Mouse (Mus musculus): ENCODE measurements around the gene Frem2. TPM values are rescaled to one million over a fixed set of nuclear protein-coding genes. Genes with fewer than 3 reads are reported as not detected.

Gene Frem2
- polyA plus RNA-seq, 1 experiment from 2014 or later: 1.2 TPM

DNA sequence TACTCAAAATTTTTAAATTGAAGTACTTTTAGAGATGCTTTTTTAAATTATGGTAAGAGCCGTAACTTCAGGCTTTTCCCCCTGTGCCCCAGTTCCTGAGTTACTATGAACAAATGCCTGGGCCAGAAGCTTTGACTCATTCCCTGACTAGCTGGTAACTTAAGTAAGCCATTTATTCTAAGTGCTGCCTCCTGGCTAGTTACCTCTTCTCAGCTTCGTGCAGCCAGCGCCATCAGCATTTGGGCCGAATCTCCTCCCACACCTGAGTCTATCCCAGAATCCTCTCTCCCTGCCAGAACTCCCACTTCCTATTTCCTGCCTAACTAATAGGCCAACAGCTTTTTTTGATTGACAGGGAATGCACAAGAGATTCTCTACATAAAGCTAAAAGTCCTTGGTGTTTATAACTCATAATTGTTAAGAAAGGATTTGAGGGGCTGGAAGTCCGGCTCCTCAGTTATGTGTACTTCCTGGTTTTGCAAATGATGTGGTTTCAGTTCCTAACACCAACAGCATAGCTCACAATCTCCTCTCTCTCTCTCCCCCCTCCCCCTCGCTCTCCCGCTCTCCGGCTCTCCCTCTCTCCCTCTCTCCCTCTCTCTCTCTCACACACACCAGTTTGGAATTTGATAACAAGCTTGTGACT, 173.6 kb downstream of the Frem2 start:
- no peak overlapping the region for H3K4me3 ChIP-seq (replicated peaks)
- 0 out of 2 replicates have a peak, but pooled peaks cover 5% of the 10 kb centered on the region for H3K4me1 ChIP-seq
- H3K27me3 ChIP-seq (replicated peaks): no peaks in the 10 kb centered on the region
- no peak for ATAC-seq (ENCODE audit: low FRiP score)
- 90% methylated on average over 8 of the region's 8 CpGs for WGBS
- H3K4me2 ChIP-seq: no peak overlapping the region
- H3K9ac ChIP-seq (replicated peaks): no peak overlapping the region
- H3K9me3 ChIP-seq (replicated peaks): no peaks in the 10 kb centered on the region
- no peak overlapping the region for H3K27ac ChIP-seq (replicated peaks)
- peaks cover 29% of the 10 kb centered on the region for H3K36me3 ChIP-seq

DNA sequence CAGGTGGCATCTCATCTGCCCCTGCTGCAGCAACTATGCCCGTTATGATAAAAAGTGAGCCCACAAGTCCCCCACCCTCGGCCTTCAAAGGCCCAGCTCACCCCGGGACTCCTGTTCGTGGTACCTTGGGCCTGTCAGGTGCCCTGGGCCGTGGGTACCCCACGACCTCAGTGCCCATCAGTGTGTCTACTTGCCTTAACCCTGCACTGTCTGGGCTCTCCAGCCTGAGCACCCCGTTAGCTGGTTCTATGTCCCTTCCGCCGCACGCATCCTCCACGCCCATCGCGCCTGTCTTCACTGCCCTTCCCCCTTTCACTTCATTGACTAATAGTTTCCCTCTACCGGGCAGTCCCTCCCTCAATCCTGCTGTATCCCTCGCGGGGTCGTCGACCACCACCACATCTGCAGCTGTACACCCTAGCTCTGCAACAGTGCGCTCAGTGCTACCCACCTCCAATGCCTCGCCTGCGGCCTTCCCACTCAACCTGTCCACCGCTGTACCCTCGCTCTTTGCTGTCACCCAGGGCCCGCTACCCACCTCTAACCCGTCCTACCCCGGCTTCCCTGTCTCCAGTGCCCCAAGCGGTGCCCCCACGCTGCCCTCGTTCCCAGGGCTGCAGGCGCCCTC, 178.6 kb downstream of the Frem2 start:
- Histone ChIP-seq H3K27ac (replicated peaks) (no peak overlapping the region), H3K4me2 (no peak overlapping the region), H3K27me3 (replicated peaks) (no peaks in the 10 kb centered on the region), H3K4me1 (no peaks in the 10 kb centered on the region), H3K9me3 (replicated peaks) (no peaks in the 10 kb centered on the region), H3K9ac (replicated peaks) (no peak overlapping the region), H3K4me3 (replicated peaks) (no peak overlapping the region), H3K36me3 (peaks cover 73% of the 10 kb centered on the region)
- no peak for ATAC-seq (ENCODE audit: low FRiP score)
- 95% methylated on average over 30 of the region's 30 CpGs for WGBS

DNA sequence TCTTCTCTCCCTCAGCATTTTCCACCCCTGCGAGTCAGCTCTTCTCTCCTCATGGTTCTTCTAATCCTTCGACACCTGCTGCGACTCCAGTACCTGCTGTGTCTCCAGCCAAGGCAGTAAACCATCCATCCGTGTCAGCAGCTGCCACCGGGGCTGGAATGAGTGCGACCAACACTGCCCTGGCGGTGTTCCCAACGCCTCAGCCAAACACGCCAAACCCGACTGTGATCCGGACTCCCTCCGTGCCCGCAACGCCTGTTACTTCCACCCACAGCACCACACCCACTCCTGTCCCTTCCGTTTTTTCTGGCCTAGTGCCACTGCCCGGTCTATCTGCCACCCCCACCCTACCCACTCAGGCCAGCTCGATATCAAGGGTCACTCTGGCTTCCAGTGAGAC, 179.7 kb downstream of the Frem2 start:
- H3K27ac ChIP-seq (replicated peaks): no peak overlapping the region
- no peak overlapping the region for H3K9ac ChIP-seq (replicated peaks)
- no peak overlapping the region for H3K4me2 ChIP-seq
- no peak overlapping the region for H3K4me3 ChIP-seq (replicated peaks)
- WGBS: 78% methylated on average over 17 of the region's 17 CpGs
- H3K36me3 ChIP-seq: peaks cover 84% of the 10 kb centered on the region
- no peak for ATAC-seq (ENCODE audit: low FRiP score)
- H3K27me3 ChIP-seq (replicated peaks): no peaks in the 10 kb centered on the region
- no peaks in the 10 kb centered on the region for H3K4me1 ChIP-seq
- no peaks in the 10 kb centered on the region for H3K9me3 ChIP-seq (replicated peaks)

DNA sequence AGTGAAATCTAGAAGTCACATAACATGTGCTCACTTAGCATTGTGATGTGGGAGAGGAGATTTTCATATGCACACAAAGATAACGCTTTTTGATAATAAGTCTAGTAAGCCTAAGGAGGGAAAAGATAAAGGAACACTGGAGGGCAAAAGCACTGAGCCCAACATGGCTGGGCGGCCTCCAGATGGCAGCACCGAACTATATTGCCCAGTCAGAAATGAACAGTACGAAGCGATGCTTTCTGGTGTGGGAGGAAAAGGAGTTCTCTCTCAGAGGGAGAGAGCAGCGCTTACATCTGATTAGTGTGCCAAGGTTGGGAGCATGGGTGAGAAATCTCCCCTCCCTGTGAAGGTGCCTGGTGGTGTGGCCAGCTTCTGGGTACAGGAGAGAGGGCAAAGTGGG, 181.3 kb downstream of the Frem2 start:
- Histone ChIP-seq H3K9ac (replicated peaks) (no peak overlapping the region), H3K9me3 (replicated peaks) (no peaks in the 10 kb centered on the region), H3K4me2 (no peak overlapping the region), H3K36me3 (peaks cover 86% of the 10 kb centered on the region), H3K27me3 (replicated peaks) (no peaks in the 10 kb centered on the region), H3K27ac (replicated peaks) (no peak overlapping the region), H3K4me3 (replicated peaks) (no peak overlapping the region), H3K4me1 (no peaks in the 10 kb centered on the region)
- WGBS: 58% methylated on average over 6 of the region's 6 CpGs
- peak; percentile 38; the same call in 1 of the 2 replicates for ATAC-seq (ENCODE audit: low FRiP score)

DNA sequence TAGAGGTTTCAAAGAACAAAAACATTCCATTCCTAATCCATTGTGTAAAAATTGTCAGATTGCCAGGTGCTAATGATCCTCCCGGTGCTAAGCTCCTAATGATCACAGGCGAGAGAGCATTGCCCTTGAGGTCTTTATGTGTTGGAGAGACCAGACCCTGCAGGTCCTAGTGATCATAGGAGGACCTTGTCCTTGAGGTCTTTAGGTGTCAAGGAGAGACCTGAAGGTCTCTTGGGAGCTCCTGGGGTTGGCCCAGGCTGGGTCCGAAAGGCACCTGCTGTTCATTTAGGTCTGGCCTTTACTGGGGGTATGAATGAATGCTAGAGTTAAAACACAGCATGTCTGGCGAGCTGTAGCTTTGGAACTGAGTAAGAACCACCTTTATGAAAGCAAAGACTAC, 183.0 kb downstream of the Frem2 start:
- Histone ChIP-seq H3K27ac (replicated peaks) (no peak overlapping the region), H3K36me3 (peaks cover 86% of the 10 kb centered on the region), H3K4me1 (no peaks in the 10 kb centered on the region), H3K4me2 (no peak overlapping the region), H3K4me3 (replicated peaks) (no peak overlapping the region), H3K27me3 (replicated peaks) (no peaks in the 10 kb centered on the region), H3K9ac (replicated peaks) (no peak overlapping the region), H3K9me3 (replicated peaks) (no peaks in the 10 kb centered on the region)
- ATAC-seq (ENCODE audit: low FRiP score): no peak
- 75% methylated on average over 4 of the region's 4 CpGs for WGBS

DNA sequence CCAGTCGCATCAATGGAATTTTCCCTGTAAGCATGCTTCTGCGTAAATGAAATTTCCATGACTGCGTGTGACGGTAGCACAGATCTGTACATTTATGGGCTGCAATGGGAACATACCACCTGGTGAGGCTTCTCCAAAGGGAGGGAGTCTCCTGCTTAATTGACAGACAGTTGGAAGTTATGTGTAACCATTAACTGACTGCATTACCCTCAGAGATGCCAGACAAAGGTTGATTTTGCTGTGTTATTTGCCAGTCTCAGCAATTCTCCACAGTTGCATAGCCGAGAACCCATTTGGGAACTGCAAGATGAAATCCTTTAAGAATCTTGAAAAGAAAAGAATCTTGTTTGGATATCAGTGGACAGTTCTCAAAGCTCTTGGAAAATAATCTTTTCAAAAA, 185.1 kb downstream of the Frem2 start:
- peaks cover 16% of the 10 kb centered on the region for H3K4me1 ChIP-seq
- H3K36me3 ChIP-seq: peaks cover 69% of the 10 kb centered on the region
- no peak overlapping the region for H3K4me3 ChIP-seq (replicated peaks)
- WGBS: 90% methylated on average over 5 of the region's 5 CpGs
- H3K9me3 ChIP-seq (replicated peaks): no peaks in the 10 kb centered on the region
- H3K9ac ChIP-seq (replicated peaks): no peak overlapping the region
- no peaks in the 10 kb centered on the region for H3K27me3 ChIP-seq (replicated peaks)
- no peak overlapping the region for H3K4me2 ChIP-seq
- no peak overlapping the region for H3K27ac ChIP-seq (replicated peaks)
- no peak for ATAC-seq (ENCODE audit: low FRiP score)

DNA sequence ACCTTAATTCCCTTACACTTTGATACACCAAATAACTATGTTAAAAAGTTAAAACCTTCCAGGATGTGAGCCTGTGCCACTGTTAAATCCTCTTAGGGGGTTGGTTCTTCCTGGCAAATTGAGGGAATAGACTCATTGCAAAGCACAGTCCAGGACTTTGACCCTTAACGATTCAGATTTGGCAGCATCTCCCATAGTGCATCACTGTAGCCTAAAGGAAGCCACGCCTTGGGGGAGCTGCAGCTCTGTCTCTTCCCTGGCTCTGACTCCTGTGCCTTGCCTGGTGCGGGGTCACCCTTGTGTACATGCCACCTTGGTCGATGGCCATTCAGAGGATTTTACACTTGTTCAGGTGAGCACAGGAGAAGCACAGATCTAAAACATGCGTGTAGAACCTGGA, 187.5 kb downstream of the Frem2 start:
- H3K4me1 ChIP-seq: peaks cover 39% of the 10 kb centered on the region
- H3K4me3 ChIP-seq (replicated peaks): no peak overlapping the region
- WGBS: 94% methylated on average over 5 of the region's 5 CpGs
- no peak overlapping the region for H3K4me2 ChIP-seq
- no peak overlapping the region for H3K9ac ChIP-seq (replicated peaks)
- H3K27me3 ChIP-seq (replicated peaks): no peaks in the 10 kb centered on the region
- H3K36me3 ChIP-seq: peaks cover 51% of the 10 kb centered on the region
- no peak for ATAC-seq (ENCODE audit: low FRiP score)
- no peak overlapping the region for H3K27ac ChIP-seq (replicated peaks)
- no peaks in the 10 kb centered on the region for H3K9me3 ChIP-seq (replicated peaks)

DNA sequence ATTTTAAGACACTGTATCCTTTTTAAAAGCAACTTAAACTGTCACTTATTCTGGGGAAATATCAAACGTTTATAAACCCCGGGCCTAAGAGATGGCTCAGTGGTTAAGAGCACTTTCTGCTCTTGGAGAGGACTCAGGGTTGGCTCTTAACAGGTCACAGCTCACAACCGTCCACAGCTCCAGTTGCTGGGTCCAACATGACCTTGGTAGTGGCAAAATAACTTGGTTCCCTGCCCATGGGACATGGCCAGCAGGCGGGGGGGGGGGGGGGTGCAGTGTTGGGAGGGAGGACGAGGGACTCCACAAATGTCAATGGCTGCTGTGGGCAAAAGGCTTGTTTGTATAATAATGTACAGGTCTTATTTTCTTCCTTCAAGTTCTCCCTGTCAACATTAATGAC, 189.8 kb downstream of the Frem2 start:
- WGBS: 81% methylated on average over 5 of the region's 5 CpGs
- no peak for ATAC-seq (ENCODE audit: low FRiP score)
- no peaks in the 10 kb centered on the region for H3K27me3 ChIP-seq (replicated peaks)
- H3K9me3 ChIP-seq (replicated peaks): no peaks in the 10 kb centered on the region
- H3K4me1 ChIP-seq: peaks cover 48% of the 10 kb centered on the region
- H3K4me2 ChIP-seq: no peak overlapping the region
- H3K36me3 ChIP-seq: peaks cover 28% of the 10 kb centered on the region
- no peak overlapping the region for H3K4me3 ChIP-seq (replicated peaks)
- H3K9ac ChIP-seq (replicated peaks): no peak overlapping the region
- H3K27ac ChIP-seq (replicated peaks): no peak overlapping the region

DNA sequence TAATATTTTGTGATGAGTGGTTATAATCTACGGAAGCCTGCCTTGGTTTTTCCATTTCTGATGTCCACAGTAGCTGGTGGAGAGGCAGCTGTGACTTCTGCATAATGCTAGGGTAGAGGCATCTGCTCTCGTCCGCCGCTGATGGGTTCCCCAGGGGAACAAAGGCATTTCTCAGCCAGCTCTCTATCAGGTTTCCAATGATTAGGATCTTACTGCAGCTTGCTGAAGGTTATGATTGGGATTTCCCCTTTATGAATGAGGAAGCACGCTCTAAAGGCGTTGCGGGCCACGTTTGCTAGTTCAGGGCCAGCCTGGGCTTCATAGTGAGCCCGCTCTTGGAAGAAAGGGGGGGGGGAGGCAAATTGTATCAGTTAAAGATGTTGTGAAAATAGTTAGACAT, 190.7 kb downstream of the Frem2 start:
- Histone ChIP-seq H3K36me3 (peaks cover 21% of the 10 kb centered on the region), H3K4me2 (peak overlapping the region; percentile 88), H3K9me3 (replicated peaks) (no peaks in the 10 kb centered on the region), H3K27ac (replicated peaks) (no peak overlapping the region), H3K4me3 (replicated peaks) (no peak overlapping the region), H3K9ac (replicated peaks) (no peak overlapping the region), H3K27me3 (replicated peaks) (no peaks in the 10 kb centered on the region), H3K4me1 (peaks cover 53% of the 10 kb centered on the region)
- 57% methylated on average over 9 of the region's 9 CpGs for WGBS
- no peak for ATAC-seq (ENCODE audit: low FRiP score)

DNA sequence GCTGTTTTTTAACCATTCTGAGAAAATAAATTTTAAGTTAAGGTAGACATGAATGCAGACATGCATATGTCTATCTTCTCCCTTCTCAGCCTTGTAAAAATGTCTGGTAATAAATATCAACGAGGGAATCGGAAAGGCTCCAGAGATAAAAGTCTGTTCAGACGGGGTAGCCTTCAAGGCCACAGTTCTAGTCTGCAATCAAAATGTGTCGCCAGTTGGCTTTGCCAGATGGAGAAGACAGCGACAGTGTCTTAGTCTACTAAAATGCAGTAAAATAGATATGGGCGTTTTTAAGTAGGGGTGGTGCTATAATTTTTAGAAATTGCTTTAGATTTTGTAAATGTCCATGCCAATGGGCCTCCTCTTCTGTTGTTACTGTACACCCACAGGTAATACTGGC, 191.8 kb downstream of the Frem2 start:
- Histone ChIP-seq H3K27ac (replicated peaks) (no peak overlapping the region), H3K4me2 (peak overlapping the region; percentile 88), H3K4me1 (peaks cover 60% of the 10 kb centered on the region), H3K9me3 (replicated peaks) (no peaks in the 10 kb centered on the region), H3K9ac (replicated peaks) (peak overlapping the region; percentile 30; the same call in 1 of the 2 replicates), H3K36me3 (peaks cover 16% of the 10 kb centered on the region; the same call in 1 of the 2 replicates), H3K4me3 (replicated peaks) (peak overlapping the region; percentile 28), H3K27me3 (replicated peaks) (no peaks in the 10 kb centered on the region)
- ATAC-seq (ENCODE audit: low FRiP score): no peak
- 48% methylated on average over 6 of the region's 6 CpGs for WGBS

DNA sequence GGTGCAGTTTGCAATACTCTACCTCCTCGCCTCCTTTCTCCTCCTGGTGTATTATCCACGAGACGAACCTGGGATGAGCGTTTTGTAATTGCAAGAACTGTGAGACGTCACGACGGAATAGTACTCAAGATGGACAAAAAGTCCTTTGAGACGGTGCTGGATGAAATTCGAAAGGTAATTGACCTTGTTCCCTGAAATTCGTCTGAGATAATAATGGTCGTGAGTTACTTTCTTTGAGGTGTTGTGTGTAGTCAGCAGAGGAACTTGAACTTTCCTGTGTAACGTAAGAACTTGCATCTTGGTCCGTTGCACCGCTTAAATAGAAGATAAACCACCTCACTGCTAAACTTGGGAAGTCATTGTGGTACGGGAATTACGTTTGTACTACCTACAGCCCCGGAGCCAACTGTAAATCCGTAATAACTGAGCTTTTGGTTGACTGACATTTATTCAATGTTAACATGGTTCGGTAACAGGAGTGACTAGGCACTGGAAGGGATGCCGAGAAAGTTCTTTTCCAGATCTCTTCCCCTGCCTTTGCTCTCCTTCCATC, 192.9 kb downstream of the Frem2 start:
- Histone ChIP-seq H3K4me1 (peaks cover 63% of the 10 kb centered on the region), H3K4me3 (replicated peaks) (peak overlapping the region; percentile 60), H3K27me3 (replicated peaks) (no peaks in the 10 kb centered on the region)

More for the DNA sequence above, 192.9 kb downstream of the Frem2 start:
- no peak for ATAC-seq (ENCODE audit: low FRiP score)
- WGBS: 0% methylated on average over 20 of the region's 20 CpGs
- Histone ChIP-seq H3K4me2 (peak overlapping the region; percentile 88), H3K9me3 (replicated peaks) (no peaks in the 10 kb centered on the region), H3K27ac (replicated peaks) (peak overlapping the region; percentile 93), H3K9ac (replicated peaks) (peak overlapping the region; percentile 84), H3K36me3 (peaks cover 20% of the 10 kb centered on the region)
